Mouse (Mus musculus) heart, embryonic 15.5 days (tissue): ENCODE results near the gene Snx33. TPM values are rescaled to one million over a fixed set of nuclear protein-coding genes. Genes with fewer than 3 reads are reported as not detected.

Experiments
- ATAC-seq: fragments of 200-750 bp; cut with Nextera tagmentation; replicated peaks from 2 replicates; pipeline ENCODE4 v1.8.0; 2017; ENCODE audit warnings: low read depth, moderate TSS enrichment; ENCODE audit not compliant: insufficient number of reproducible peaks, insufficient read depth, low FRiP score
- H3K27ac ChIP-seq: fragments of 300-500 bp; sonication (generic); 2 replicates; pipeline ENCODE4 v1.5.1; 2015; ENCODE audit warnings: mild to moderate bottlenecking, inconsistent platforms
- H3K27me3 ChIP-seq: fragments of 300-500 bp; sonication (generic); 2 replicates; pipeline ENCODE4 v1.6.1; 2015; ENCODE audit warnings: inconsistent platforms
- H3K36me3 ChIP-seq: fragments of 300-500 bp; sonication (generic); 2 replicates; pipeline ENCODE4 v1.6.1; 2015; ENCODE audit warnings: mild to moderate bottlenecking, inconsistent platforms
- H3K4me1 ChIP-seq: fragments of 300-500 bp; sonication (generic); replicated peaks from 2 replicates; pipeline ENCODE4 v1.6.1; 2015; ENCODE audit warnings: inconsistent platforms
- H3K4me2 ChIP-seq: fragments of 300-500 bp; sonication (generic); 2 replicates; pipeline ENCODE4 v1.6.1; 2015; ENCODE audit warnings: inconsistent platforms, mild to moderate bottlenecking, moderate library complexity
- H3K4me3 ChIP-seq: fragments of 300-500 bp; sonication (generic); 2 replicates; pipeline ENCODE4 v1.5.1; 2015; ENCODE audit warnings: mild to moderate bottlenecking, inconsistent platforms
- H3K9ac ChIP-seq: fragments of 300-500 bp; sonication (generic); 2 replicates; pipeline ENCODE4 v1.6.1; 2015; ENCODE audit warnings: mild to moderate bottlenecking, inconsistent platforms
- H3K9me3 ChIP-seq: fragments of 300-500 bp; sonication (generic); replicated peaks from 2 replicates; pipeline ENCODE4 v1.6.1; 2016; ENCODE audit warnings: inconsistent platforms
- WGBS: fragments of 180-500 bp; shearing (Covaris S2); methylation state at CpG from one replicate; pipeline ENCODE4 v1.1.7; 2015; ENCODE audit warnings: mixed read lengths; 5-methylcytosine and 5-hydroxymethylcytosine counted together
- polyA plus RNA-seq: library from polyadenylated mRNA; unstranded; fragments of >200 nt; fragmentation: Nextera tagmentation; extraction: Ambion mirVana; gene quantifications from 2 replicates; pipeline ENCODE4 v1.2.1, GENCODE M21; 2015

The Snx33 gene
- polyA plus RNA-seq, 1 experiment from 2014 or later = 7.0 TPM

DNA sequence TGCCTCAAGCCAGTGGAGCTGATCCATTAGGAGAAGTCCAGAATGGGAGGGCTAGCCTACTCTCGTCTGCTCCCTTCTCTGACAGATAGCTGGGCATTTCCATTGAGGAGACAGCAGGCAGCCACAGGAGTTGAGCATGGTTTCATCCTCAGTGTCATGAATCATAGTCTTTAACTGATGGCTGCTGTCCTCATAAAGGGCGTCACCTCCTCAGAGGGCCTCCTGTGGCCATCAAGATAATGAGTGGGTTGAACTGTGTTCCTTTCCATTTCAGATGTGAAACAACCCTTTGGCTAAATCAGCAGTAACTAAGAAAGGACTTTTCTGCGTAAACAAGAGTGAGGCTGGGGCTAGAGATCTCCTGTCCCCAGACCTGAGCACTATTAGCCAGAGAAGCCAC lies 24.5 kb downstream of the Snx33 start:
- no peak overlapping the region for H3K9ac ChIP-seq
- WGBS = 80% methylated on average over 3 of the region's 3 CpGs
- no peak overlapping the region for H3K4me3 ChIP-seq
- H3K27me3 ChIP-seq = no peaks in the 10 kb centered on the region
- ATAC-seq = no peak
- no peaks in the 10 kb centered on the region; the same call in 1 of the 2 replicates for H3K36me3 ChIP-seq
- no peaks in the 10 kb centered on the region for H3K9me3 ChIP-seq
- no peak overlapping the region for H3K27ac ChIP-seq
- peaks cover 13% of the 10 kb centered on the region for H3K4me1 ChIP-seq
- H3K4me2 ChIP-seq = no peak overlapping the region

GRCm38 (mm10) chr9:56901187-56901586 lies 27.0 kb downstream of the Snx33 start:
- no peak; the same call in 1 of the 2 replicates for ATAC-seq
- no peak overlapping the region for H3K9ac ChIP-seq
- 0 out of 2 replicates have a peak overlapping the region, but pooled peaks have one; percentile 42 for H3K27ac ChIP-seq

GRCm38 (mm10) chr9:56900571-56900970 lies 27.6 kb downstream of the Snx33 start:
- H3K4me2 ChIP-seq = no peak overlapping the region
- H3K4me1 ChIP-seq = peaks cover 13% of the 10 kb centered on the region
- 30% methylated on average over 9 of the region's 9 CpGs for WGBS
- no peak overlapping the region for H3K9ac ChIP-seq
- H3K9me3 ChIP-seq = no peaks in the 10 kb centered on the region
- H3K27me3 ChIP-seq = no peaks in the 10 kb centered on the region
- H3K4me3 ChIP-seq = no peak overlapping the region
- H3K27ac ChIP-seq = 0 out of 2 replicates have a peak overlapping the region, but pooled peaks have one; percentile 42
- peaks cover 10% of the 10 kb centered on the region; the same call in 1 of the 2 replicates for H3K36me3 ChIP-seq
- 0 out of 2 replicates have a peak, but pooled peaks have one; percentile 19 for ATAC-seq

More at GRCm38 (mm10) chr9:56901187-56901586, 27.0 kb downstream of the Snx33 start:
- H3K4me1 ChIP-seq = peaks cover 13% of the 10 kb centered on the region
- H3K36me3 ChIP-seq = peaks cover 10% of the 10 kb centered on the region; the same call in 1 of the 2 replicates
- no peak overlapping the region for H3K4me2 ChIP-seq
- 55% methylated on average over 8 of the region's 8 CpGs for WGBS
- H3K9me3 ChIP-seq = no peaks in the 10 kb centered on the region
- no peak overlapping the region for H3K4me3 ChIP-seq
- no peaks in the 10 kb centered on the region for H3K27me3 ChIP-seq

- Histone ChIP-seq H3K4me1 (peaks cover 13% of the 10 kb centered on the region), H3K27ac (no peak overlapping the region), H3K9ac (no peak overlapping the region), H3K4me3 (no peak overlapping the region), H3K9me3 (no peaks in the 10 kb centered on the region), H3K36me3 (peaks cover 14% of the 10 kb centered on the region; the same call in 1 of the 2 replicates), H3K27me3 (no peaks in the 10 kb centered on the region), H3K4me2 (no peak overlapping the region)
- ATAC-seq = no peak
Observed at GRCm38 (mm10) chr9:56900060-56900459, 28.1 kb downstream of the Snx33 start.

DNA sequence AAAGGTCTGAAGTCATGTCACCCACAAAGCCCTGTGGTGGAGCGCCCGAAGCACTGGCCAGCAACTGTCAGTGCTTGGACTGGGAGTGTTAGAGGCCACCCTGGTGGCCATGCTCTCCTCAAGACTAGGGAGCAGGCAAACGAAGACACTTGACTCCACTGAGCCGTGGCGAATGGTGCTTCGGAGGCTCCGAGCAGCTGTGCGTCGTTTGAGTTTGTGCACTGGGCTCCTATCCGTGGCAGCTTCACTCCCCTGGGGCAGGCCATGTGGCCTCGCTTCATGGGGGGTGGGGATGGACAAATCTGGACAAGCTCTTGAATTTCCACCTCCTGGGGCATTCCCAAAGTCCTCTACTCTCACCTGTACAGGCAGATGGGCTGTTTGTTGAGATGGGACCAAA lies 28.8 kb downstream of the Snx33 start:
- 83% methylated on average over 11 of the region's 11 CpGs for WGBS
- H3K27ac ChIP-seq = no peak overlapping the region
- H3K36me3 ChIP-seq = peaks cover 16% of the 10 kb centered on the region; the same call in 1 of the 2 replicates
- H3K4me3 ChIP-seq = no peak overlapping the region
- H3K9me3 ChIP-seq = no peaks in the 10 kb centered on the region
- no peak for ATAC-seq
- H3K27me3 ChIP-seq = no peaks in the 10 kb centered on the region
- no peak overlapping the region for H3K4me2 ChIP-seq
- peaks cover 14% of the 10 kb centered on the region for H3K4me1 ChIP-seq
- no peak overlapping the region for H3K9ac ChIP-seq

DNA sequence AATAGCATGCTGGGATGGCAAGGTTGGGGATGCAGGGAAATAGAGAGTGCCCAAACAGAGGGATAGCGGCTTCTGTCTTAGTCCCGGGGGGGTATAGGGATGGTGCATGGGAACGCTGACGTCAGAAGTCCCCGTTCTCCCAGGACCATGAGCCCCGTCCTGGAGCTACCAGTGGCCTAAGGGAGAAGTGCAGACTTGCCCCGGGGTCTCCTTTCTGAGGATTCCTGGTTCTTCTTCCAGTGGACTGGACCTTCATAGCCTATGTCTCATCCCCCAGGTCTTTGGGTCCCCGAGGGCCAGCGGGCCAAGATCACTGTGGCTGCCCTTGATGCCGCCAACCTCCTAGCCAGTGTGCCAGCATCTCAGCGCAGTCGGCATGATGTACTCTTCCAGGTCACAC lies 31.4 kb downstream of the Snx33 start:
- H3K36me3 ChIP-seq = peaks cover 24% of the 10 kb centered on the region; the same call in 1 of the 2 replicates
- H3K4me1 ChIP-seq = peaks cover 26% of the 10 kb centered on the region
- WGBS = 89% methylated on average over 12 of the region's 12 CpGs
- H3K27me3 ChIP-seq = no peaks in the 10 kb centered on the region
- no peak overlapping the region for H3K4me2 ChIP-seq
- no peak for ATAC-seq
- H3K9ac ChIP-seq = no peak overlapping the region
- H3K9me3 ChIP-seq = no peaks in the 10 kb centered on the region
- H3K27ac ChIP-seq = no peak overlapping the region
- H3K4me3 ChIP-seq = no peak overlapping the region

DNA sequence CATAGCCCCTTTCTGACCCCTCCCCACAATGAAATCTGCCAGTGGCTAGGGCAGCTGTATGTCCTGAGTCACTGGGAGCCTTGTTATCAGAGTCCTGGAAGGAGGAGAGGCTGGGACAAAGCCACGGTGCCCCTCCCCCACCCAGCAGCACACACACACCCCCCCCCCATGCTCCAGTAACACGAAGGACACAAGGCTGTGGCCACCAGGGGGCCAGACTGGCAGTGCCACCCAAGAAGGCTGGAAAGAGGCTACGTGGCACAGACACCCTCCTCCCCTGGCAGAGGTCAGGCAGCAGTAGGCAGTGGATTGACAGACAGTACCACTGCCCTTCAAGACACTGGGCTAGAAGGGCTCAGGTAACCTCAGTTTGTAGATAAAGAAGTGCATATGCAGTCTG lies 34.2 kb downstream of the Snx33 start:
- Histone ChIP-seq H3K4me1 (peaks cover 22% of the 10 kb centered on the region), H3K9ac (no peak overlapping the region), H3K36me3 (peaks cover 34% of the 10 kb centered on the region; the same call in 1 of the 2 replicates), H3K27ac (peak overlapping the region; percentile 19; the same call in 1 of the 2 replicates), H3K4me2 (no peak overlapping the region), H3K9me3 (no peaks in the 10 kb centered on the region), H3K27me3 (0 out of 2 replicates have a peak, but pooled peaks cover 4% of the 10 kb centered on the region), H3K4me3 (no peak overlapping the region)
- 15% methylated on average over 3 of the region's 3 CpGs for WGBS
- peak; percentile 24; the same call in 1 of the 2 replicates for ATAC-seq

DNA sequence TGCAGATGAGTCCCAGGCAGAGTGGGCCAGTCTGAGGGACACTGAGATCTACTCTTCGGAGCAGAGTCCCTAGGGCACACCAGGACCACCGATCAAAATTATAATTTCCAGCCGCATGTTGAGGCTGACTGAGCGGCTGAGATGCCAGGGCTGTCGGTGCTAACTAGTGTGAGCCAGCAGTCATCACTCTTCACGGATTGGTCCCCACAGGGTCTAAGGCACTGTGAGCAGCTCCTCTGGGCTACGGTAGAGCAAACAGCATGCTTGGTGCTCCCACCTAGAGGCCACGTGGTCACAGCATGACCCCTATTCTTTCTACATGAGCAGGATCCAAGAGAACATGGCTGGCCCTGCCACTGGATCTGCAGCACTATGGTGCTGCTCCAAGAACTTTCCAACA lies 34.9 kb downstream of the Snx33 start:
- Histone ChIP-seq H3K36me3 (peaks cover 37% of the 10 kb centered on the region; the same call in 1 of the 2 replicates), H3K4me2 (no peak overlapping the region), H3K27me3 (0 out of 2 replicates have a peak, but pooled peaks cover 4% of the 10 kb centered on the region), H3K4me3 (no peak overlapping the region), H3K9me3 (no peaks in the 10 kb centered on the region), H3K4me1 (peaks cover 22% of the 10 kb centered on the region), H3K27ac (no peak overlapping the region), H3K9ac (no peak overlapping the region; the same call in 1 of the 2 replicates)
- no peak for ATAC-seq
- WGBS = 62% methylated on average over 8 of the region's 8 CpGs

- H3K27me3 ChIP-seq = 0 out of 2 replicates have a peak, but pooled peaks cover 4% of the 10 kb centered on the region
- no peak for ATAC-seq
- peaks cover 22% of the 10 kb centered on the region for H3K4me1 ChIP-seq
- no peak overlapping the region for H3K4me3 ChIP-seq
- H3K36me3 ChIP-seq = peaks cover 43% of the 10 kb centered on the region; the same call in 1 of the 2 replicates
- no peak overlapping the region for H3K9ac ChIP-seq
- 92% methylated on average over 10 of the region's 10 CpGs for WGBS
- no peaks in the 10 kb centered on the region for H3K9me3 ChIP-seq
- no peak overlapping the region for H3K4me2 ChIP-seq
- H3K27ac ChIP-seq = no peak overlapping the region
Observed at GRCm38 (mm10) chr9:56892111-56892510, 36.1 kb downstream of the Snx33 start.

DNA sequence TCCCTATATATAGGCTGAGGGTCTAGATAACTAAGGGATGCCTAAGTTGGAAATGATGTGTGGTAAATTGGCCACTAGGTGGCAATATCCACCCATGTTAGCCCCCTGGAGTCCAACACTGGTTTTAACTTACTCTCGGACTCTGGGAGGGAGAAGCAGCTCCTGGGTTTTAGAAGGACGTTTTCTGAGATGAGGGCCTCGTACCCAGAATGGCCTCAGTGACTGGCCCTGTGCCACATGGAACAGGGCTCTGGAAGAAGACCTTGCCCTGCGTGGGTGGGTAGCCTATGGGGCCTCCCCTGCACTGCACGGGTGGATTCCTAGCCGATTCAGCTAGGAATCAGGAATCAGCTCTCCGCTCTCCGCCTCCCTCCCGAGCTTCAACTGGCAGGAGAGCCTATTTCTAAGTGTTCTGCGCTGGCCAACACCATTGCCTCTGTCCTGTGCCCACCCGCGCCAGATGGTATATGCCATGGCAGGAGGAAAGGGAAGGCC lies 36.6 kb downstream of the Snx33 start:
- 0 out of 2 replicates have a peak, but pooled peaks have one; percentile 25 for ATAC-seq
- 27% methylated on average over 12 of the region's 12 CpGs for WGBS
- Histone ChIP-seq H3K9me3 (no peaks in the 10 kb centered on the region), H3K4me3 (peak overlapping the region; percentile 14; the same call in 1 of the 2 replicates), H3K4me2 (peak overlapping the region; percentile 36; the same call in 1 of the 2 replicates), H3K4me1 (peaks cover 22% of the 10 kb centered on the region), H3K36me3 (peaks cover 46% of the 10 kb centered on the region; the same call in 1 of the 2 replicates), H3K27ac (peak overlapping the region; percentile 29; the same call in 1 of the 2 replicates), H3K27me3 (0 out of 2 replicates have a peak, but pooled peaks cover 4% of the 10 kb centered on the region), H3K9ac (peak overlapping the region; percentile 40)

GRCm38 (mm10) chr9:56890522-56891250 lies 37.5 kb downstream of the Snx33 start:
- H3K4me1 ChIP-seq = peaks cover 22% of the 10 kb centered on the region
- H3K4me2 ChIP-seq = no peak overlapping the region
- H3K27ac ChIP-seq = peak overlapping the region; percentile 29; the same call in 1 of the 2 replicates
- no peak for ATAC-seq
- H3K4me3 ChIP-seq = no peak overlapping the region
- no peak overlapping the region for H3K9ac ChIP-seq
- H3K9me3 ChIP-seq = no peaks in the 10 kb centered on the region
- 67% methylated on average over 11 of the region's 11 CpGs for WGBS
- H3K36me3 ChIP-seq = peaks cover 55% of the 10 kb centered on the region; the same call in 1 of the 2 replicates
- H3K27me3 ChIP-seq = 0 out of 2 replicates have a peak, but pooled peaks cover 4% of the 10 kb centered on the region
